Mouse (Mus musculus) heart, adult 9 months (tissue): ENCODE results near the gene Kif17.

Experiments used
- DNase-seq, 2 experiments: peaks; one replicate each; pipeline ENCODE4 v3.0.0; 2022; ENCODE audit warnings: low spot score in 2 of 2

Gene Kif17

DNA sequence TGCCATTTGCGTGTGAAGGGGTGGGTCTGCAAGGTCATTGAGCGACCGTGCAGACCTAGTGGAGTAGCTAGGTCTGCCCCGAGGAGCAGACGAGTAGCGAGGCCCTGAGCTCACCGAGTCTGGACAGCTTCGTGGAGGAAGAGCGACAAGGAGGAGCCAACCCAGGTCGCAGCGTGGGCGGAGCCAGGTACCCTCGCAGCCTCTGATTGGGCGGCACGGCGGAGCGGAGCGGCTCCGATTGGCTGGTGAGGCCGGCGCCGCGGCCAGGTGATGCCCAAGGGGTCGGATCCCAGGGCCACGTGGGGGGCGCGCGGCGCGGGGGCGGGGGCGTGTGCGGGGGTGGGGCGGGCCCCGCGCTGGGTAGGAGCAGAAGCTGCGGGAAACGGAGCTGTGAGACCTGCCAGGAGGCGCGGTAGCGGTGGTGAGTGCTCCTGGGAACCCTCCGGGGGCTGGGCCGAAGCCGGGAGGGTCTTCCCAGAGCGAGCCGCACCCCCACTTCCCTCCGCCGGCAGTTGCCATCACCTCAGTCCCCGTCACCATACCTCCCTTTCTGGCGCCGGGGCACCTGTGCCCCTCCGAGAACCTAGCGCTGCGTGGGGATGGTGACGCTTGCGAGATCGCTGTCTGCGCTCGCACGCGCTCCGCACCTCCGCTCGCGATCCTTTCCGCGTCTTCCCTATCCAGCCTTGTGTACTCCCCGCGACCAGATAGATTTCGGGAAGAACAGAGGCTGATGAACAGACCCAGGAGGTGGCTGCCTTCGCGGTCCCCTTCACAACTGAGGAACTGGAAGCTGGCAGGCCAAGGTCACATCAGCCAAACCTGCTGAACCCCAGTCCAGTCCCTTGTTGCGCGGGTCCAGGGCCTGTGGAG is at the start of gene Kif17, which contains the start of gene Sh2d5:
TSS of gene Kif17 (plus strand) at position 348 of the 873 bp plus-strand sequence.
TSS of gene Sh2d5 (plus strand) at position 316 of the 873 bp plus-strand sequence.
- peak; percentile 44 to 49 for DNase-seq

DNA sequence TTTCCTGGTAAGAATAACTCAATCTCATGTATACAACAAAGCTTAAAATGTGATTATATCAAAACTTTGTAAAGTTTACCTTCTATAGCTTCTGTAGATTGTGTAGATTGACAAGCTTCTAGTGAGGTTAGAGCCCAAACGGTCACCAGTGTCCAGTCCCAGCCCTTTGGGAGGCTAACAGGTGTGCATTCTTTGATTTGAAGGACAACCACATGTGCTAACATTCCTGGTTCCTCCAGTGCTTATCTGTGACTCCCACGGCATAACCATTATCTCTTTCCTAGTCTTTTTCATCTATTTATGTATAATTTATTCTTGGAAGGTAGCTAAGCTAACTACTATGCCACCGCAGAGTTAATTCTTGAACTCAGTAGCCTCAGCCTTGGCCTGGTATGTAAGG is 49.5 kb upstream of the Kif17 start:
- DNase-seq, result no peak

DNA sequence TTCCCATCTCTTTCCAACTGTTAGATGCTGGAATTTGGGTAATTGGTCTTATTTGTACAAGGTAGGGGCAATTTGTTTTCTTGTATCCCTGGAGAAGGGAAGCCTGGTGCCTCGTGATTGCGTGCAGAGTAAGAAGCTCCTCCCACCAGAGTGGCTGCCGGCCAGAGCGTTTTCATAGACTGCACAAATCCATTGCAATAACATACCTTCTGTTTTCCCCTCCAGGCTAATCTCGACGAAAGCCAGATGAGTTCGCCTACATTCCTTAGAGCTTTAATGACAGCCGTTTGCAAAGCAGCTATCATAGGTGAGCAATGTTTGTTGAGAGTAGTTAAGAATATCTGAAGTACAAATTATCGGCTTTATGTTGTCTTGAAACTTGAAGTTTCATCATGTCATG is 48.5 kb upstream of the Kif17 start:
- DNase-seq, result no peak

DNA sequence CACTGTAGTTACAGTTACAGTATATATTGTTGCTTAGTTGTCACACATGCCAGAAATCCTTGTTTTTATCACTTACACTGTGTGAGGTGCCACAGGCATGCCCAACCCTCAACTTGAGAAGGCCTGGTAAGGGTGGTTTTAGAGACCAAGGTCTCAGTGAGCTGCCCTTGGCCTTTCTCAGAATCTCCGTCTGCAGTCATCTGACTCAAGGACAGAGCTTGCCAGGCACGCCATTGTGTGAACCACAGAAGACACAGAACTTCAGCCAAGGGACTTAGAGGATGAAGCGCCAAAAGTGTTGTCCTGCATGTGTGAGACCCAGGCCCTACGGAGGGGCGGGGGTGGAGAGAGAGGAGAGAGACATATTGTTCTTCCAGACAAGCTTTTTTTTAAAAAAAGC is 40.1 kb upstream of the Kif17 start:
- DNase-seq, result no peak

DNA sequence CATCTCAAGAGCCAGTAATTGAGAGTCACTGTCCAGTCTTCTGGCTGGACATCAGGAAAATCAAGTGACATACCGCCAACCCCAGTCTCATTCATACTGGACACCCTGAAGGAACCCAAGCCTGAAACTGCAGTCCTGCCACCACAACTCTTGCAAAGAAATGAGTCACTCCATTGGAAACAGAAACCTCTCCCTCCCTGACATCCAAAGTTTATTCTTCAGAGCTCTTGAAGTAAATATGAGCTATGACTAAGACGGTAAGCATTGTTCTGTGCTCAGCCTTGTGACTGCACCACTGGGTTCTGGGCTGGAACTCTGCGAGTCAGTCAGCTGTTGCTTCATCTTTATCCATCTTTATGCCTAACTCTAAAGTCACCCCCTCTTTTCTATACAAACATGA is 36.4 kb upstream of the Kif17 start:
- DNase-seq, result peak in 1 of 2 experiments; percentile 4

DNA sequence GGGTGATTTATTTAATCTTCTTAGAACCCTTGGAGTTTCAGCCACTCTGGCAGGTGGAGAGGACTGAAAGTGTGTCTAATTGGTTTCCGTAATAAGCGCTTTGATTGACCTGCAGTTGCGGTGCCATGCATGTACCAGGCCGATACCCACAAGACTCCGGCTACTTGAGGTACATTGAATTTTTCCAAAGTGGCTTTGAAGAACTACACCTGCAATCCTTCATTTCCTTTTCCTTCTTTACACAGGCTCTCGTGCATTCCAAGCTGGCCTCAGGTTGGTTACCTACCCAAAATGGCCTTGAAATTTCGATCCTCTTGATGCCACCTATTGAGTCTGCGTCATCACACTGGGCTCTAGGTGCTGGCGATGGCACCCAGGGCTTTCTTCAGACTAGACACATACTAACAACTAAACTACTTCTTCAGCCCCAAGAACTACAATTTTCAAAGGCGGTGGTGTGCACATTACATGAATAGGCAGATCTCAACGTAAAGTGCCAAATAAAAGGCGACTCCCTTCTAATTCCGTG is 34.5 kb upstream of the Kif17 start:
- no peak for DNase-seq

DNA sequence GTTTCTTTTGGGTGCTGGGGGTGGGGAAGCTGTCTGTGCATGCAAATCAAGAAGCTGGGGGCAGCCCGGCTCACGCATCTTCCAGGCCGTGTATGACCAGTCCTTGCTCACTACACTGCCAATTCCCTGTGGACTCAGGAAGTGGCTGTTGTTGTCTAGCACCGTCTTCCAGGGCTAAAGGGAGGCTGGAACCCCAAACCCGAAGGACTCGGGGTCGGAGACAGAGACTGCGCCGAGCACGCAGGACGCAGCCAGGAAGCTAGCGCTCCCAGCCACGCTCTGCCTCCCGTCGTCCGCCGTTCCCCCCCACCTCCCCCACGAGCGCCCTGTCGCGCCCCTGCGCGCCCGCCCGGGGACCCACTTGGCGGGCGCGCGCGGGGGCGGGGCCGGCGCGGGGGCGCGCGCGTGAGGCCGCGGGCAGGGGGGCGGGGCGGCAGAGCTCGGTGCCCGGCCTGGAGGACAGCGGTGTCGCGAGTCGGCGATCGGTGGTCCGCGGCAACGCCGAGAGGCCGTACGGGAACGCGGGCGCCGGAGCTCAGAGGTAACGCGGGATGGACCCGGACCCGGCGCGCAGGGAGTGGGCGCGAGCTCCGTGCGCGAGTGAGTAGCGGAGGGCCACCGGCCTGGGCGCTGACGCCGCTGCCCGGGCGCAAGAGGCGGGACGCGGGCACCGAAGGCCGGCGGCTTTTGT is 33.9 kb upstream of the Kif17 start, which contains the start of gene Hp1bp3:
TSS of gene Hp1bp3 (plus strand) at position 97 of the 691 bp plus-strand sequence.
- DNase-seq, result peak; percentile 85 to 88

DNA sequence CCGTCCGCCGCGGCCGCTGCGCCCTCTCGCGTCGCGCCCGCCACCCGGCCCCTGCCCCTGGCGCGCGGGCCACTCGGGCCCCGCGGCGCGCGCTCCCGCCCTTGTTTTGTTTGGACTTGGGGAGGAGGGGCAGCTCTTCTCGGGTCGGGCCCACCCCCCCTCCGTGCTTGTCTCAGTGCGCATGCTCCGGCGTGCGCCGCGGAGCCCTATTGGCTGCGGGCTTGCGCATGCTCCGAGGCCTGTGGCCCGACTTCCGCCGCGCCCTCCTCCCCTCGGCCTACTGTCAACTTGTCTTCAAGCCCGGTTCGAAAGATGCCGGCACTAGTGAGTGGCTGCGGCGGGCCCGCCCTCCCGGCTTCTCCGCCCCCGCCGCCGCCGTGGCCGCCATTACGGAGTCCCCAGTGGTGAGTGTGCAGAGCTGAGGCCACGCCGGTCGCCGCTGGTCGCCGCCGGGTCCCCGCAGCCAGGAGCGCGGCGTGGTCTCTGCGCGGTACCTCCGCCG is 33.3 kb upstream of the Kif17 start:
- peak; percentile 98 for DNase-seq

DNA sequence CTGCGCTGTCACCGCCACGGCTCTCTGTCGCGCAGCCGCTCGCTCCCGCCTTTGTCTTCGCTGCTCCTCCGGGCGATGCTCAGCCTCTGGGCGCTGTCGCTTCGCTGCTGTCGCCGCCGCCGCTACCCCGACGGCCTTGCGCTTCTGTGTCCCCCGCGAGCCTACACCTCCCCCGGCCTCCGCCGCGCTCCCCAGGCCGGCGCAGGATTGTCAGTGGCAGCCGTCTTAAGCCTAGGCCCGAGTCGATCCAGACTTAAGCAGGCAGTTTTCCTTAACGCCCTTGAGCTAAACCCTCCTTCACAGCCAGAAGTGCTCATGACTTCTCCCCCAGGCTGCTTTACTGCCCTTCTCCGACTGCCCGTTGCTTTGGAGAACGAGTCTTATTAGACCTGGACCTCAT is 32.8 kb upstream of the Kif17 start:
- DNase-seq, result peak in 1 of 2 experiments; percentile 27

DNA sequence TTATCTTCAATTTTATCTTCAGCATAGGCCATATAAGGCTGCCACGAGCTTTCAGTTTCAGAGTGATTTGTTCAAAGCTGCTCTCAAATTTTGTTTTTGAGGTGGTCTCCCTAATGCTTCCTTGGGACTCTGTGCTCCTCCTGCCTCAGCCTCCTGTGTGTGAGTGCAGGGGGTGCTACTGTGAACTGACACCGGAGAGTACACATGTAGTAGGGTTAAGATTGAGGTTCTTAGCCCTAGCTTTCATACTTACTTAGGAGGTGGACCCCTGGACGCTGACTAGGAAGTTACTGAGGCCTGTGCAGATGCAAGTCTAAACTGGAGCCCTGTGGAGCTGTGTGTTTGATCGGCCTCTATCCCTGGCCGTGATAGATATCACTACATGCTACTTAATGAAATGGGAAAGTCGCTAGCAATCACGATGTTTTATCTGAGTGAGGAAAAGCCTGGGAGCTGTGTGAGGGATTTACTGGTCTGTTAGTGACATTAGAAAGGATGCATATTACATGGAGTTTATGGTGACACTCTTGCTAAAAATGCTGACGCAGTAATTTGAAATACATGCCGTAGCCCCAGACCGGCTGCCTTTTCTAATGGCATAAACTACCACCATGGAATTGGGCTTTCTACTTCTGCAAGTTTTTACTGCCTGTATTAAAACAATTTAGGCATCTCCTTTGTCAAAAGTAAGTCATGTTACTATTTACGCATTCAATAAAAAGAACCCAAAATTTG is 32.1 kb upstream of the Kif17 start:
- DNase-seq, result no peak

DNA sequence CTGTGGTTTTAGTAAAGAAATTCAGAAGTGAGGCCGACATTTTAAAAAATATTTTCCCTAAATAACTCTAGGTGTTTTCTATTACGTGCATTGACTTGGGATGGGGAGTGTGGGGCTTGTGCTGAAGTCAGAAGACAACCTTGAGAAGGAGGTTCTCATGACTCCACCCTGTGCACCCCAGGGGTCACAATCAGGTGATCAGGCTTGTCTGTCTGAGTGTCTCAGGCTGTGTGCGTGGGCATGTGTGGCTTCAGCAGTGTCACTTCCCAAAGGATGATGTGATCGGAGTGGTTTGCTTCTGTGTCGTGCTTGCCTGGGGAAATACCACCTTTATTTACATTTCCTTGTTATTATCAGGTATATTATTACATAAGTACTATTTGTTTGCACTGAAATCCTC is 30.9 kb upstream of the Kif17 start:
- no peak for DNase-seq

DNA sequence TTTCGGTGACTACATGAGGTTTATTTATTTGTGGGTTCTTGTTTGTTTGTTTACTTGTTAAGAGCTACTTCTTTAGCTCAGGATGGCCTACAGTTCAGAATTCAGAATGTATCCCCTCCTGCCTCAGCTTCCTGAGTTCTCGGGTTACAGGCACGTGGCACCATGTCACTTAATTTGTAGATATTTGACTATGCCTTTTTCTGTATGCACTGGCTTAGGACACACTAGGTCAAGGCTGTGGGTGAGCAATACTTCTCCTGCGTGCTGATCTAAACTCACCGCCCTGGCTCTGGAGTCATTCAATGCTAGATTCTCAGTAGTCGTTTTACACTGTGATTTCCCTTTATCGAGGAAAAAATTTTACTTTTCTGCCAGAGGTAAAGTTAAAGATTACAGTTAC is 29.5 kb upstream of the Kif17 start:
- DNase-seq, result no peak

DNA sequence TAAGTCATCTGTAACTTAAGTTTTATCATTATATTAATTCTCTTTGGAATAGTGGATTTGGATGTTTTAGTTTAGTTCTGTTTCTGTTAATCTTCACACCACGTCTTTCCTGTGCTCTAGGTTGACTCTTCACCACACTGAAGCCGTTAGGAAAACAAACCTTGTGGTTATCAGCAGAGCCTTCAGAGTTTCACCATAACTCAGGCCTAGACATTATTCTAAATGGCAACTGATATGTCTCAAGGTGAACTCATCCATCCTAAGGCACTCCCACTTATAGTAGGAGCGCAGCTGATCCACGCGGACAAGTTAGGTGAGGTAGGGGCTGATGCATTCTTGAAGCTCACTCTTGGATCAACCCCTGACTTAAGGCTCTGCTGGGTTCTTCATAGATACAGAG is 28.8 kb upstream of the Kif17 start:
- no peak for DNase-seq

DNA sequence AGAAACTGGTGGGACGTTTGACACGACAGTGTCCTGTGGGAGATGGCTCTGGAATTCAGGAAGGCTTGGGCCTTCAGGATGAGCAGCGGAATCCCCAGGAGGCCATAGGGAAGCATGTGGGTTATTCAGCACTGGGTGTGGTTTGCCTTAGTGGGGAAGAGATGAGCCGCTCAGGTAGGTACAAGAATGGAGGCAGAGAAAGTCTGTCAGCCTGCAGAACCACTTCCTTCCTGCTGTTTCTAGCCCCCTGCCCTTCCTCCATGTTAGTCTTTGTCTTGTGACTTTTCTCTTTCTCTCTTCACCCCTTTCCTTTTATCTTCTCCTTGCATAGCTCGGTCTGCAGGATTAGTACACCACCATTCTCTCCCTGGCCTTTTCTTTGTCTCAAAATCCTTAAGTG is 27.8 kb upstream of the Kif17 start:
- DNase-seq, result no peak

DNA sequence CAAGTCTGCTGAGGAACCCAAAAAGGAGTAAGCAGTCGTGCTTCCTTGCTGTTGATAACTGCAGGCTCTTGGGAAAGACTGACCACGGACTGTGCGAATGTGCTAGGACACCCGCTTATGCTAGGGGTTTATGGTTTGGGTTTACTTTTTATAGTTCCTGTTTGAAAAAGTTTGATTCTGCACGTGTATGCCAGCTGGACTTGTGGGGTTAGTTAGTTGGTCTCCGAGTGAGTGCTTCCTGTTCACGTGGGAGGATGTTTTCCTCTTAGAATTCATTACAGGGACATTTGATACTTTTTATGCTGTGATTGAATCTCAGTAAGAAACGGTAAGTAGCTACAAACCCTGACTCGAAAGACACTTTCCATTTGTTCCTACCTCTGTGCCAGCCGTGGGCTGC is 26.6 kb upstream of the Kif17 start:
- DNase-seq, result no peak

DNA sequence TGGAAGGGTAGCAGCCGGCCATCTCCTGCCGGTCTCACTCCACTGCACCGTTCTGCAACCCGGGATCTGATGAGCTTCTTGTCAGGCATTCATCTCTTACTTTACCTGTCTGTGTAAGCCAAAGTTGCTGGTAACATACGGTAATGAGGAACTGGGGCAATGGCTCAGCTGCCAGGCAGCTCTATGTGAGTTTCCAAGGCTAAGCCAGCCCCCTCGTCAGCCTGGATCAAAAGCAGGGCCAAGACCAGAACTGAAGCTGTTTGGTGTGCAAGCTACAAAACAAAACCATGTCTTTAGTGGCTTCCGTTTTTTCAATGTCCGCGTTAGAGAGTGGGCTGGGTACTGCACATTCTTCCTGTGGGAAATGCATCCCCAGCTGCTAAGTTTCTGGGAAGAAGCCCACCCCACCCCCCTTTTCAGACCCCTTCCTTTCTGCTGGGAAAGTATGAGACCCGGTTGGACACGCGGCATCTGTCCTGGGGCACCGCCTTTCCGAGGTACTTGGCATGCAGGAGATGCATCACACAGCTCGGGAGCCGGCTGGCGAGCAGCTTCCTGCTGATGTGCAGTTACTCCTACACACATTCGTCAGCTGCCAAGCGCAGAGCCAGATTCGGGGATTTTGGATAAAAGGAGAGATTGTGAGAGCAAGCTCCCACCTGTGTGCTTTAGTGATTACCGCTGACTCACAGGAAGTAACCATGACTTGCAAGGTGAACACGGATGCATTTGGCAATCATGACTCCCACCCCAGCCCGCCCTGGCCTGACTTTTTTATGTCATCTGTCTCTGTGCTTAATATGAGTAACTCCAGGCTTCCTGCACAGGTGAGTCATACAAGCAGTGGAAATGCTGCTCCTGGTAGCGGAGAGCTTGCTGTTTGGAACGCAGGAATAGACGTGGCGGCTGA is 3.2 kb upstream of the Kif17 start:
- DNase-seq, result no peak

DNA sequence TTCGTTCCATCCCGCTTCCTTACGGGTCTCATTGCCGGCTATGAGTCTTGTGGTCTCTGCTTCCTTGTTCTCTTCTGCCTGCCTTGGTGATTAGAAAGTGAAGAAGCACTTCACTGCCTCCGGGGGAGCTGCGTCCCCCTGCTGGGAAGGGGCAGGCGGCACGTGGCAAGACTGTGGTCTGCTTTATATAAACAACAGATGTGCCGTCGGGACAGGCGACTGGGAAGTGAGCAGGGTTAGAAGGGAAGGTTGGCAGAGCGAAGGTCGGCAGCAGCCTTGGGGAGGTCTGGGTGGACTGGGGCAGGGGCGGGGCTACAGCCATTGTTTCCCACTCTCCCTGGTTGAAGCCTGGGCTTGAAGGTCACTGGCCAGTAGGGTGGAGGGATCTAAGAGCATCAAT is 1.6 kb downstream of the Kif17 start:
- DNase-seq, result no peak

DNA sequence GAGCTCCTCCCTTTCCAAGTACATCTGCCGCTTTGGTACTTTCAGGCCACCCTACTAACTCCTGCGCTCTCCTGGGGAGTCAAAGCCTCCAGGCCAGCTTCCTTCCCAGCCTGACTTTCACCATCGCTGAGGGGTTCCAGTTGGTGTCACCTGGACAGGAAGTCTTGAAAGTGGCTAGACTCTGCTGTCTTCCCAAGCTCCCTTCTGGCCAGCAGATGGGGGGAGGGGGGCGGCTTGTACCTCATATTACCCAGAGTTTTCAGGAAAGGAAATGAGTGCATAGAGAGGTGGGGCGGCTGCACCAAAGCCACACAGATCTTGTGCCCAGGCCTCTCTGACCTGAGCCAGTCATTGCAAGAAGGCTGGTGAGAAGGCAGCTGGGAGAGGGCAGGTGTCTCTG is 2.0 kb downstream of the Kif17 start:
- no peak for DNase-seq

DNA sequence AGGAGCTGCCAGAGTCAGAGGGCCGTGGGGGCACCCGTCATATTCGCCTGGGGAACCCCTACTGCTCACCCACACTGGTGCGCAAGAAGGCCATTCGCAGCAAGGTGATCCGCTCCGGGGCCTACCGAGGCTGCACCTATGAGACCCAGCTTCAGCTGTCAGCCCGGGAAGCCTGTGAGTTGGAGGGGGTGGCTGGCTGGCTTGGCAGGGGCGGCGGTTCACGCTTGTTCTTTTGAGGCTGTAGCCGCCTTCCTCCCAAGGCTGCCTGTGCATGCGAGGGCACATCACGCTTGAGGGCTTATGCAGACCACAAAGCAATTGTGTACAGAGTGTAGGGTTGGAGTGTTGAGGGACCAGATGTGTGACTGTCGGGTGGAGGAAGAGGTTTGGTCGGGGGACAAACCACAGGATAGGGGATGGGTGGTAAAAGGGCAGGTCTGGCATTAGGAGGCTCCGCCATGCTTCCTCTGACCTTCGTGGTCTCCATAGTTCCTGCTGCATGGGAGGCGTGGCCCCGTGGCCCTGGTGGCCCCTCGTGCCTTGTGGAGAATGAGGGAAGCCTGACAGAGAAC is 7.0 kb downstream of the Kif17 start:
- DNase-seq, result no peak

DNA sequence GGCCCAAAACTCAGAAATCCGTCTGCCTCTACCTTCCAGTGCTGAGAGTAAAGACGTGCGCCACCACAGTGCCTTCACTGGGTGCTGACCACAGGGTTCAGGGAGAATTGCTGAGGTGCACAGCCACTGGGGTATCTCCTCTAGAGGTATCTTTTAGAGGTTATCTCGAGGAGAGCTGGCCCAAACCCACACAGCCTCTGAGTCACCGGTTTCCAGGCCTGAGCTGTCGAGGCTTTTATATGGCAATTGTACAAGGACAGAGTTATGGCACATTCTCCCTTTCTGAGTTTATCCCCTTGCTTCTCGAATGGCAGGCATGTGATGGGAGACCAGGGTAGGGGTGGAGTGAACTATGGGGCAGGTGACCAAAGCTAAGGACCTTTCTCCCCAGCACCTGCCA is 8.4 kb downstream of the Kif17 start:
- no peak for DNase-seq
